Mouse (Mus musculus) CD4-positive helper T cell, adult 2 months (primary cell): Measurements from ENCODE around the gene Tespa1.
"Not testable (repeated sequence)": the region's sequence is repeated elsewhere in the genome, so short reads cannot be mapped to it uniquely, and the experiment has no call there.

Source experiments
- DNase-seq: peaks from one replicate; pipeline ENCODE4 v3.0.0-alpha.2; 2012; ENCODE audit warnings: low read depth, missing footprints, low spot score

Tespa1 gene

DNA sequence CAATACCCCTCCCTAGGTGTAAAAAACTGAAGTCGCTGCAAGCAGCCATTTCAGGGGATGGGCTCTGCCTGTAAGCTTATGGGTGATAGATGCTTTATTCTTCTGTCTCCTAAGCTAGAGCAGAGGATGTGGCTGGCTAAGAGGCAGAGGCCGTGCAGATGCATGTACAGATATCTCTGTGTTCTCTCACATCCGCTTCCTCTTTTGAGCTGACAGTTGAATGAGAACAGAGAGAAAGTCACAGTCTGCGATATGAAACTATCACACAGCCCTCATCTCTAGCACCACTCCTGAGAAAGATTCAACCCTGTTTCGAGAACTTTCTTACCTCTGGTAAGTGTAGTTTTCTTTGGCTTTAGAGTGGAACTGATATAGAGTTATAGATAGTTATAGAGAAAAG lies at the start of gene Tespa1:
TSS of gene Tespa1 (plus strand) at position 234 of the 400 bp plus-strand sequence.
- DNase-seq: peak; percentile 87

DNA sequence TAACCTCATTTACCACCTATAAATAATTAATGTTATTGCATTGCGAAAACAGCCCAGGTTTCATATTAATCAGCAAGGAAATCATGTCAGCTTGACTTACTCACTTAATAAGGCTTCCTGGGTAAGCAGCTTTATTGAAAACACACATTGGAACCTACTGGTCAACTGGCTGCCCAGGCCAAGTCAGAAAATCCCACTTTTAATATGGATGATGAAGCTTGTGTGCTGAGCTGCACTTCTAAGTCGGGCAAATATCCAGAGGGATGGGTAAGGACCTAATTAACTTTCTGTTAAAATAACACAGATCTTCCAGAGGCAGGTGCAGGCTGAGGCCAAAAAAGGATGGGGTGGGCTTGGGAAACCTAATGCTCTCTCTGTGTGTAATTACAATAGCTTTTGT lies 46.9 kb upstream of the Tespa1 start:
- no peak for DNase-seq

DNA sequence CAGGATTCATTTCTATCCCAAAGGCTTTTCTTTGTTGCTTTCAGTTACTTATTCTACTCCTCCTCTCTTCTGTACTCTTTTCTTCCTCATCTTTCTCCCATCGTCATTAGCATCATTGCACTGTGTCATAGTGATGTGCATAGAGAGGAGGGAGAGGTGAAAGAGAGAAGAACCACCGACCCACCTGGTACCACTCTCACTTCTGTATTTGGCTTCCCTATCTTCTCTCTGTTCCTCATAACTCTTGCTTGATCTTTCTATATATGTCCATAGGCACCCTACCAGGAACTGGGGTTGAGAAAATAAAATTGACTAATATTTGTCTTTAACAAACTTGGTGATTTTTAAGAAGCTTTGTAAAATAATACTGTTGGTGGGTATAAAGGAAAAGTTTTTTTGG lies 46.2 kb upstream of the Tespa1 start:
- DNase-seq: no peak

DNA sequence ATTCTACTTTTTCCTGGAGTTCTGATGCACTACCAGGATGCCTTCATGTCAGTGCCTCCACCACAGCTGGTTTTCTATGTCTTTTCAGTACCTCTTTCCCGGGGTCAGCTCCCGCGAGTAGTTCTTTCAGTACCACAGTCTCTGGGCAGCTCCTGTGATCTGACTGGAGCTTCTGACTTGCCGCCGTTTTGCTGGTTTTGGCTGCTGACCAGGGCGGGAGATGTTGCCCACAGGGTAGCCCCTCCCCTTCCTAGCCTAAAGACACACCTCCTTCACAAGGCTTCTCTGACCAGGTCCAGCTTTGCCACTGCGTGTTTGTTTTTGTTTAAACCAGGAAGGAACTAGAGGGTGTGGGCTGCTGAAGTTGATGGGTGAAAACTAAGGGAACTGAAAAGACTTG lies 42.6 kb upstream of the Tespa1 start, which contains the start of gene Neurod4:
TSS of gene Neurod4 (minus strand) at position 175 of the 400 bp plus-strand sequence.
- DNase-seq: no peak

DNA sequence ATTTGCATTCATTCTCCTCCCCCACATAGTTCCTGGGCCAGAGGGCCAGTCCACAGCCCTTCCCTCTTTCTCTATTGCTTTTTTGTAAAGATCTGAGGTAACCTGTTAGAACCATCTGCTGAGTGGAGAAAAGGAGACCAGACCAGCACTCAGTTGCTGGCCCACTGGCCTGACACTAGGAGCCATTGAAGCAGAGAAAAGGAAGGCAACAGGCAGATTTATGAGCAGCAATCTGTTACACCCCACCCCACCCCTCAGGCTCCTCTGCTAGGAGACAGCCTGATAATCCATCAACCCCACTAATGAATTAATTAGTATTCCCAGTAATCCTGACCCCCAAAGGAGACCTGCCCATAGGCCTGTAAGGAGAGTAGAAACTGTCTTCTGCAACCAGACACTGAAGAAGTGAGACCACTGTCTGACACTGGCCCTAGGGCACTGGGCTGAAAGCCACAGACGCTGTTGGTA lies 40.7 kb upstream of the Tespa1 start:
- no peak for DNase-seq

DNA sequence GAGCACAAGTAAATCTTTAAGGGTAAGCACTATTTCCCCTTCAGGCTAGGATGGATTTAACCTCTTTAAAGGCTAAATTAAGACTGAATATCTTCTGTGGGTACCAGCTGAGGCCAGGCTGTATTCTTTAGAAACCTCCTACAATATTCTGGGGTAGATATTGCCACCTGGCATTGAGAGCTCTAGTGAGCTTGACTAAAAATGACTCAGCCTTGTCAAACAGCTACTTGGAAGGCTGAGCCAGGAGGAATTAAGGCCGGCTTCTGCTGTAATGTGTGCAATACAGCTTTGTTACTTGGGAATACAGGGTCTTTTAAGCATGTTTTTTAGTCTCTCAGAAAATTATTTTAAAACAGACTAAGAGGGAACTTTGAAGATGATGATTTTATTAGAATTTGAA lies 35.5 kb upstream of the Tespa1 start:
- no peak for DNase-seq

DNA sequence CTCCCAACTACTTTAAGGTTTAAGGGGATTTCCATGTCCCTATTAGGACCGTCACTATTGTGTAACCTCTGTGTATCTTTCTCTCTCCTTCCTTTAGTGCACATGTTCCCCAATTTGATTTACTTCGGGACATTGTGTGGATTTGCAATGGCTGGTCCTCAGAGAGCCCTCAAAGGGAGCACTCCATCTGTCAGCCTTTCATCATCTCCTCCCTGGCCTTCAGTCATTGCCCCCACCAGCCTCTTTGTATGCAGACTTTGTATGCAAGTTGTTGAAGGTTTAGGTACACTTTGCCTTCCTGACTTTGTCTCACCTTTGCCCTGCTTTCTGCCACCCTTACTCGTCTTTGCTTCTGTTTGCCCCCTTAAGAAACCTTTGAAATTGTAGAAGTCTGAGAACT lies 34.7 kb upstream of the Tespa1 start:
- DNase-seq: no peak

DNA sequence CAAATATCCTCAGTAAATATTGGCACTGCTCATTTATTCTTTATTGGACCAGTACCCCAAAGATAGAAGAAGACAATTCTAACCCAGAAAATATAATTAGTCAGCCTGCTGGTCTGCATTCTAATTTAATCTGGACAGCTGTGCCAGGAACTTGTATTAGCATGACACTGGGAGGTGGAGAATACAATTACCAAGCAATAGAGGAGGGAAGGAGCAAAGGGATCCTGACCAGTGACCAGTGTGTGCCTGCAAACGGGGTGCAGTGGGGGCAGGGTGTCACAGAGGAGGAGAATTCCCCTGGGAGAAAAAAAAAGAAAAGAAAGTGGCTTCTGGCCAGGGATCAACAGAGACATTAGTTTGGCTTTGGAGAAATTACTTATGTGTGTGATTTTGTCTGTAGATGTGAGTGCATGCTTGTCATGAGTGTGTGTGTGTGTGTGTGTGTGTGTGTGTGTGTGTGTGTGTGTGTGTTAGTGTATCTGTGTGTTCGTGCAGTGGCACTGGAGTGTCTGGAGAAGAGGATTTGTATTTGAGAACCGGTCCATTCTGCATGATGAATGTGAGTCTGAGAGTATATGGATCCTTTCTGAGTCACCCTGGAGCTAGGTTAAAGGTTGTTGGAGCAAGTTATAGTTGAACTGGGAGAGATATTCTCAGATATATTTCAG lies 28.8 kb upstream of the Tespa1 start:
- DNase-seq: no peak

DNA sequence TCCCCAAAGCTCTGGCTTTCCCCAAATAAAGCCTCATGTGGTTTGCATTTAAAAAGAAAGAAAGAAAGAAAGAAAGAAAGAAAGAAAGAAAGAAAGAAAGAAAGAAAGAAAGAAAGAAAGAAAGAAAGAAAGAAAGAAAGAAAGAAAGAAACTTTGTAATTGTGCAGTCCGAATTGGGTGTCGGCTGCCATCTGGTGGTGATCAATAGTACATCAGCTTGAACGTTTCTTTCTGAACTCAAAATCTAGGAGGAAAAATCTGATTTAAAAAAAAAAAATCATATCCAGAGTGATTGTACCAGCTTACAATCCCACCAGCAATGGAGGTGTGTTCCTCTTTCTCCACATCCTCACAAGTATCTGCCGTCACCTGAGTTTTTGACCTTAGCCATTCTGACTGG lies 23.9 kb upstream of the Tespa1 start:
- peak; percentile 25 for DNase-seq

DNA sequence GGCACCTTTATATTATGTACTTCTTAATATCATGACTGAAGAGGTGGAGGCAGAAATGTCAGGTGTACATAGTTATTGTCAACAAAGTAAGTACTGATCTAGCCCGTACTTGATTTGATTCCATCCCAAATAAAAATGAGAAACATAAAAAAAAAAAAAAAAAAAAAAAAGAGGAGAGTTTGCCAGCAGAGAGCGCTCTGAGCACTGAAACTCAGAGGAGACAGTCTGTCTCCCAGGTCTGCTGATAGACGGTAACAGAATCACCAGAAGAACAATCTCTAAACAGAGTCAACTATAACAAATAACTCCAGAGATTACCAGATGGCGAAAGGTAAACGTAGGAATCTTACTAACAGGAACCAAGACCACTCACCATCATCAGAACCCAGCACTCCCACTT lies 18.5 kb upstream of the Tespa1 start:
- not testable (repeated sequence) for DNase-seq

DNA sequence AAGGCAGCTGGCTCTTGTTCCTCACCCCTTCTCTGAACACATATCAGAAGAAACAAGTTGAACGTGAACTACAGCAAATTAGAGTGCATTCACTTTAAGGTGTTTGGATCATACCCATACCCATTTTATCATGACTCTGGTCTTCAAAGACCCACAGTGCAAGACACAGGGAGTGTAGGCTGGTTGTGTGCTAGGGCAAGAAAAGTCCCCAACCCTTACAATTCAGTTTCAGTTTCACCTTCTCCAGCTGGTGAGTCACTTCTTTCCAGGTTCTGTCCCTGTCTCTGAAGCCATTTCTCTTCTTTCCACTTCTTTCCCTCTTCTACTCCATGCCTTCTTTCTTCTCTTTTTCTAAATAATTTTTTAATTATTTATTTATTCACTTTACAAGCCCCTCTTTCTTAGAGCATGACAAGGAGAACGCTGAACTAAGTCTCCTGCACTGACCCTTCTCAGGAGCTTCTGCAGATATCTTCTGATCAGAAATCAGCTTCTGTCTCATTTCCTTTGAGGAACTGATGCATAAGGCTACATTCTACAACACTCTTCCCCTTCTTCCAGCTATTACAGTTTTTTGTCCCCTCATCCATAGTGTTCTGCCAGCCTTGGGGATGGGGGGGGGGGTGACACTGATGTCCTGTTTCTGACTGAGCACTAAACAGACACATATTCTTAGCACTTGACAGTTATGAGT lies 11.0 kb upstream of the Tespa1 start:
- peak; percentile 57 for DNase-seq

DNA sequence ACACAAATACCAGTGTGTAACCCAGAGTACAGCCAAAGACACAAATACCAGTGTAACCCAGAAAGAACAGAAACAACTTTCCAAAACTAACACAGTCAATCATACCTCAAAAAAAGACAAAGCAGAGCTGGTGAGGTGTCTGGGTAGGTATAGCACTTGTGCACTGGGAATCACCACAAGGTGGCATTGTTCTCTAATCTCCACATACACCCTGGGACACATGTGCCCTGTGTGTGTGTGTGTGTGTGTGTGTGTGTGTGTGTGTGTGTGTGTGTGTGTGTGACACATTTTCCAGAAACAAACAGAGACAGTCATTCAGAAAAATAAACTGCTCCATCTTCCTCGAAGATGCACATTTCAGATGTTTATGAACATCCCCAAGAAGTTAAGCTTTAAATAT lies 9.1 kb upstream of the Tespa1 start:
- peak; percentile 82 for DNase-seq

DNA sequence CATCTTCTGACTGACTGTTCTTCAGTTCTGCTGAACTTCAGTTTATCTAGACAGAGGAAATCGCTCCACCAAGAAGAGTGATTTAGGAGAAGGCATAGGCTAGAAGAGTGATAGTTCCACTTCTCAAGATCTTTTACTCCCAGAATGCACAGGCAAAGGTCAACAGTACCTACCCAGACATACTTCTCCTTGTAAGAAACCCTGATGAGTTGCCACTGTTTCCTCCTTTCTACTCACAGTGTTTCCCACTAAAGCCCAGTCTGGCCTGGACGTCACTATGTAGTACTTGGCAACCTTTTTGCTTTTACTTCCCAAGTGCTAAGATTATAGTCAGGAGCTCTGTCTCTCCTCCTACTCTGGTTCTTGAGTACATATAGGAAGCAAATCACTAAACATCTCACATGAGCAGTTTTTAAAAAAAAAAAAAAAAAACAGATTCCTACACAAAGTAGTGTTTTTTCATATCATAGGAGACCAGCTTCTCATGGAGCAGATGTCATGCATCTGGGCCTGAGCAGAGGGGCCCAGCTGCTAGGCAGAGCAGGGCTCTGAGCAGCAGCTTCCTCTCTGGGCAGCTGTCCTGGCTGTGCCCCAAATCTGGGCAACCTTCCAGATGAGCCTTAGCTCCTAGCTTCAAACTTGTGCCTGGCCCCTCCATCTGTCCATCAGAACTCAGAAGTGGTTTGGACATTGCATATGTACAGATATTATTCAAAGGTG lies 8.4 kb upstream of the Tespa1 start:
- DNase-seq: peak; percentile 7

DNA sequence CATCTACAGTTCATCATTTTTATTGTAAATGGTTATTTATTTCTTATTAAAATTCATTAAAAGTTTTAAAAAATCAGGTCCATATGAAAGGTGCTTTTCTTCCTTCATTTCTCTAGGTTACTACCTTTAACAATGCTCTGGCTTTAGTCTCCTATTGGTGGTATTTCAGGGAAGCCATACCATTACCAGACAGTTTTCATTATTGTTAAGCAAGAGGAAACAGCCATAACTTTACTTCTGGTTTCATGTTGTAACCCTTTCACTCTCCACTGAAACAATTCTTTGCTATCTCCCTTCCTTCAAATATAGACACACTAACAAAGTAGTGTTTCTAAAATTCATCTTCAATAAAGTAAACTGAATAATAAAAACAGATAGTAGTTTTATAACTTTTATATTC lies 6.8 kb upstream of the Tespa1 start:
- no peak for DNase-seq

DNA sequence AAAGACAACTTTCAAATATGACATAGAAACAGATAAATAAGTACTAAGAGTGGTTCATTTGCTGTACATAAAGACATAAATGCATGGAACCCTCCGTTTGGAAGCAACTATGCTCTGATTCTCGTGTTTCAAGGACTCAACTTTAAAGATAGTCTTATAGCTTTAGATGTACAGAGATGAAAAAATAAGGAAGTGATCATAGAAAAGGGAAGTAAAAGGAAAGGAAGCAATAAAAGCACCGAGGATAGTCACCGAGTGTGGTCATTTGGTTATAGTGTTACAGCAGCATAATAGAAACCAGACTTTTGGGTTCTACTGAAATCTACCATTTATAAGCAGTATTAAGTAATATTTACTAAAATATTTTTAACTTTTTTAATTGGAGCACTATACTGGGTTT lies 4.0 kb upstream of the Tespa1 start:
- DNase-seq: no peak

DNA sequence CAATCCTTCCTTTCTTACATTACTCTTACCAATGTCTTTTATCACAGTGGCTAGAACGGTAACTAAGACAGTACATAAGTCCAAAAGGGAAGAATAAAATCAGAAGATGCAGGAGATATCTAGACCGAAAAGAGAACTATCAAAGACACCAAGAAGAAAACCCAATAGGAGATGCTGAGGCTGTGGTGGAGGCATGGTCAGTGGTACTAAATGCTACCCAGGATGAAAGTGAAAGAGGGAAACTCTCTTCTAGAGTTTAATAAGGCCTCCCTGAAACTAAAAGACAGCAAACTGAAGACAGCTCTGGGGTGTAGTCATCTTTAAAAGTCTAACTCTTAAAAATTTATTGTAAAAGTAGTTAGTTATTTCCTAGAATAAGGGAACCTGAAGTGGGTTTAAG lies 2.0 kb upstream of the Tespa1 start:
- DNase-seq: no peak

DNA sequence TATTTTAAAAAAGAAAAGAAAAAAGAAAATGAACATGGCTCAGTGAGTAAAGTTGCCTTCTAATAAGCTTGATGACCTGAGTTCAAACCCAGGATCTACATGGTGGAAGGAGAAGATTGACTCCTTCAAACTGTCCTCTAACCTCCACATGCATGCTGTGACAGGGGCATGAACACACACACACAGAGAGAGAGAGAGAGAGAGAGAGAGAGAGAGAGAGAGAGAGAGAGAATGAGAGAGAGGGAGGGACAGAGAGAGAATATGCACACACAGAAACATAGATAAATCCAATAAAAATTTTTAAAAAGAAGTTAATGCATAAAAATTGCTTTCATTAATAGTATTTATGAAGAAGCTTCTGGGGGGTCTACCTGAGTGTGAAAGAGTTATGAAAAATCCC lies 608 bp upstream of the Tespa1 start:
- no peak for DNase-seq

DNA sequence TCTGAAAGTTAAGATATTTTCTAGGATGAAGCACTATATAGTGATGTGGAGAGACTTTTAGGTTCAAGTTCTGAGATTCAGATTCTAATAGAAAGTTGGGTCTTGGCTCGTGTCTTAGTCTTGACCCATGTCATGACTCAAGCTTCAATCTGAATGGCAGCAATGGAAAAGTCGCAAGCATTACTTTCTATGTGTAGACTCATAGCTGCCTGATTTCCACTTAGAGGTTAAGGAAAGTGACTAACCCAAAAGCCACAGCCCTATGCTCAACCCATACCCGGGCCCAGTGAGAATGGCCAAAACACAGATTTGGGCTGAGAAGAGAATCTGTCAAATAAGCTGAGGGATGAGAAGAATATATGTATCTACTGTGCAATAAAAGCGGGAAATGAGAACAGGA lies 1.6 kb downstream of the Tespa1 start:
- peak; percentile 45 for DNase-seq

DNA sequence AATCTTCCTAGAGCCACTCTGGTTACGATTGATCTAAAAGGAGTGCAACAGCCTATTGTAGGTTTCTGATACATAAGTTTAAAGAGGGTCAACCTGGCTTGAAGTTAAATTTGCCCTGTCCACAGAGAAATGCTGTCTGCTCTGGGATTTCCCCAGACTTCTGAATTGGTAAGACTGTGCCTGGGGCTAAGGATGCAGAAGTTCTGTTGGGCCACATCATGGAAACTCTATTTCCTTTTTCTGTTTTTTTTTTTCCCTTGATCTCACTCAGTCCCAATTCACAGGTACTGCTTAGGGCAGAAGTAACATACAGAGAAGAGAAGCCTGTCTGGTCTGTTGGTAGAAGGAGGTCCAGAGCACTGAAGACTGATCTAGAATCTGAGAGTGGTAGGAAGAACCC lies 8.0 kb downstream of the Tespa1 start:
- peak; percentile 84 for DNase-seq

DNA sequence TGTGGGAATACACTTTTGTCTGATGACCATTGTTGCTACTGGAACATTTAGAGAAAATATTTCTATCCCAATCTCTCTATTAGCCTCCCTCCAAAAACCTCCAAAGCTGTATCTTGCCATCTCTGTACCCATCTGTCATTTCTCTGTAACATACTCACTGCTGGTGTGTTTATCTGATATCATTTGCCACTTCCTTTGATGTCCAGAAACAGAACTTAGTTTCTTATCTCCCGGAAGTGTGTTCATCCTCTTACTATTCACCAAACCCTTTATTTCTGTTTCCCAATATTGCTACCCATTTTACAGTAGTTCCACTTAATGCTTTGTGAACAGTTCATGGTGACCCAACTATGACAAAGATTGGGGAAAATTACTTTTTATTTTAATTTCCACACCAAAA lies 13.7 kb downstream of the Tespa1 start:
- peak; percentile 66 for DNase-seq

DNA sequence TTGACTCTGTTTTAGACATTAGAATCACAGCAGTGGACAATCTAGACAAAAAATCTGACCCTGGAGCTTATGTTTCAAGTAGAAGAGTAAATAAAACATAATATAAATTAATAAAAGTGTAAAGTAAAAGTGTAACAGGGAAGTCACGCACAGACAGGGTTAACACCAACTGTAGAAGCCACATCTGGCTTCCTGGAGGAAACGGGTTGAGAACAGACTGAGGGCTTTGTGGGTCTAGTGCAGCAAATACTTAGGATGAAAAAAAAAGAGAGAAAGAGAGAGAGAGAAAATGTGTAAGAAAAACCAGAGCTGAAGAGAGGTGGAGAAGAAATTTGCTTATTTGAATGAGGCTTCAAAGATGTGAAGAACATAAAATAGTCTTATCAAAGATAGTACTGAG lies 14.9 kb downstream of the Tespa1 start:
- peak; percentile 17 for DNase-seq

DNA sequence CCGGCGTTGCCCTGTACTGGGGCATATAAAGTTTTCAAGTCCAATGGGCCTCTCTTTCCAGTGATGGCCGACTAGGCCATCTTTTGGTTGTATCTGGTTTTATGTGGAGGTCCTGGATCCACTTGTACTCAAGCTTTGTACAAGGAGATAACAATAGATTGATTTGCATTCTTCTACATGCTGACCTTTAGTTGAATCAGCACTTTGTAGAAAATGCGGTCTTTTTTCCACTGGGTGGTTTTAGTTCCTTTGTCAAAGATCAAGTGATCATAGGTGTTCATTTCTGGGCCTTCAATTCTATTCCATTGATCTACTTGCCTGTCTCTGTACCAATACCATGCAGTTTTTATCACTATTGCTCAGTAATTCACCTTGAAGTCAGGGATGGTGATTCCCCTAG lies 17.4 kb downstream of the Tespa1 start:
- DNase-seq: peak; percentile 53

DNA sequence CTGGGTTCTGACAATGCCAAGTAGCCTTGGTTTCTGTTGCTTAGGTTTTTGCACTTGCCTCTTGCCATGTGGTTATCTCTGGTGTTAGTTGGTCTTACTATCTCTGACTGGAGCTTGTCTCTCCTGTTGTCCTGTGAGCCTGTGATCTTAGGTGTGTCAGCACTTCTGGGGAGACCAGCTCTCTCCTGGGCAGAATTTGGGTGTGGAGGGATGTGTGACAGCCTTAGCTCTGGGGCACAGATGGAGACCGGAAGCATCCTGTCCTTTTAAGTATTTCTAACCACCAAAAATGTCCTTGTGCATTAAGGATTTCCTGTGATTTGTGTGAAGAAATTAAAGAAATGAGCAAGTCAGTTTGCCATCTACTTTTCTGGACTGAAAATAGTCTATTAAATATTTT lies 21.4 kb downstream of the Tespa1 start:
- peak; percentile 52 for DNase-seq
